Mouse (Mus musculus): ENCODE data around the gene Chst7. TPM values are rescaled to one million over a fixed set of nuclear protein-coding genes. Genes with fewer than 3 reads are reported as not detected.

Chst7 gene
- not detected in 2 replicates for polyA plus RNA-seq (2012; ENCODE audit: insufficient read depth, low replicate concordance)

DNA sequence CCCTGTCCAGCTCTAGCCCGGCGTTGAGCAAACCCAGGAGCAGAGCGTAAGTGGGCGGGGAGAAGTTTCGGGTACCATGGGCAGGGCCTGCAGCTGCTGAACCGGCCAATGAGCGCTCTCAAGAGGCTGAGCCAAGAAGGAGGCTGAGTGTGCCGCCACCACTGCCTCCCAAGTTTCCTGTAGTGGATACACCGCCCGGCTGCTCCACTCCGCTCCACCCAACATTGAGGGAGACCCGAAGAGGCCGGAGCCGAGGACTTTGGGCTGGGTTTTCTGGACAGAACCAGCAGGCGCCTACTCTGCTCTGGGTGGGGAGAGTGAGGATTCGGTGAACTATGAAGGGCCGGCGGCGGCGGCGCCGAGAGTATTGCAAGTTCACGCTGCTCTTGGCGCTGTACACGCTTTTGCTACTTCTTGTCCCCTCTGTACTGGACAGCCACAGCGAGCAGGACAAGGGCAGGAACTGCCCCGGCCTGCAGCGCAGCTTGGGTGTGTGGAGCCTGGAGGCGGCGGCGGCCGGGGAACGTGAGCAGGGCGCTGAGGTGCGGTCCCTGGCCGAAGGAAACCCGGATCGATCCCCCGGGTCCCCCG is at the start of gene Chst7:
Gene Chst7, plus strand, starts transcription at position 180 of the 591 bp plus-strand sequence.
- Histone ChIP-seq H3K36me3 (replicated peaks; ENCODE audit: low read length) (no peaks in the 10 kb centered on the region), H3K27me3 (replicated peaks) (peaks cover 58% of the 10 kb centered on the region), H3K4me1 (peaks cover 21% of the 10 kb centered on the region), H3K4me3 (replicated peaks) (peak within 1 kb of the TSS; percentile 87), H3K9me3 (peaks cover 22% of the 10 kb centered on the region)
- TF ChIP-seq GATA1 (IDR thresholded peaks at IDR 0.05; ENCODE audit: borderline replicate concordance, low read length) (no peak), FLI1 (IDR thresholded peaks at IDR 0.05; ENCODE audit: low read length) (no peak)

- Histone ChIP-seq H3K4me1 (no peaks in the 10 kb centered on the region), H3K9me3 (no peaks in the 10 kb centered on the region), H3K36me3 (replicated peaks; ENCODE audit: low read length) (no peaks in the 10 kb centered on the region), H3K4me3 (replicated peaks) (no peak overlapping the region), H3K27me3 (replicated peaks) (no peaks in the 10 kb centered on the region)
- no peak for TF ChIP-seq FLI1 (IDR thresholded peaks at IDR 0.05; ENCODE audit: low read length)
- TF ChIP-seq GATA1 (IDR thresholded peaks at IDR 0.05; ENCODE audit: borderline replicate concordance, low read length), result no peak
Observed at GRCm38 (mm10) chrX:20012211-20012610, 47.1 kb upstream of the Chst7 start.

DNA sequence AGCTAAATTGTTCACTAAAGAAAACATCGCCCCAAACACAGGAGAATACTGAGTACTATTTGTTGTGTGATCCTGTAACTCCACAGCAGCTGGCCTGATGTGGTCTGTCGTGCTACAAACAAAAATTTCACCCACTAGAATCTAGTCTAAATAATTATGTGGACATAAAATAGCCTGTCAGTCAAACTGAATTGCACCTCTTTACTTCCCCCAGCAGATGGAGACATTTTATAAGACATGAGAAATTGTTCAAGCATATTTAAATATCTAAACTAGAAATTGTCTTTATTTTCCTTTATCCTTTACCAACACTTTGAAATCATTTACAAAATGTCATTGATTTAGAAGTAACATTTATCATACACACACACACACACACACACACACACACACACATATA is 38.4 kb upstream of the Chst7 start:
- TF ChIP-seq GATA1 (IDR thresholded peaks at IDR 0.05; ENCODE audit: borderline replicate concordance, low read length), result no peak
- TF ChIP-seq FLI1 (IDR thresholded peaks at IDR 0.05; ENCODE audit: low read length), result no peak
- no peaks in the 10 kb centered on the region for H3K9me3 ChIP-seq
- no peak overlapping the region for H3K4me3 ChIP-seq (replicated peaks)
- H3K36me3 ChIP-seq (replicated peaks; ENCODE audit: low read length), result no peaks in the 10 kb centered on the region
- H3K4me1 ChIP-seq, result no peaks in the 10 kb centered on the region
- H3K27me3 ChIP-seq (replicated peaks), result peaks cover 5% of the 10 kb centered on the region

DNA sequence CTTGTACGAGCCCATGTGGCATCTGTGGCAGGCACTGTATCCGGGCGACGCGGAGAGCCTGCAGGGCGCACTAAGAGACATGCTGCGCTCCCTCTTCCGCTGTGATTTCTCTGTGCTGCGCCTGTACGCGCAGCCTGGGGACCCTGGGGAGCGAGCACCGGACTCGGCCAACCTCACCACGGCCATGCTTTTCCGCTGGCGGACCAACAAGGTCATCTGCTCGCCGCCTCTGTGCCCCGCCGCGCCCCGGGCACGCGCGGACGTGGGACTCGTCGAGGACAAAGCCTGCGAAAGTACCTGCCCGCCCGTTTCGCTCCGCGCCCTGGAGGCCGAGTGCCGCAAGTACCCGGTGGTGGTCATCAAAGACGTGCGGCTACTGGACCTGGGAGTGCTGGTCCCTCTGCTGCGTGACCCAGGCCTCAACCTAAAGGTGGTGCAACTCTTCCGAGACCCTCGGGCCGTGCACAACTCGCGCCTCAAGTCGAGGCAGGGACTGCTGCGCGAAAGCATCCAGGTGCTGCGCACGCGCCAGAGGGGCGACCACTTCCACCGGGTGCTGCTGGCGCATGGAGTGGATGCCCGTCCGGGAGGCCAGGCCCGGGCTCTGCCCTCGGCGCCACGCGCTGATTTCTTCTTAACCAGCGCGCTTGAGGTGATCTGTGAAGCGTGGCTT is 872 bp downstream of the Chst7 start:
- peak overlapping the region; percentile 87 for H3K4me3 ChIP-seq (replicated peaks)
- TF ChIP-seq GATA1 (IDR thresholded peaks at IDR 0.05; ENCODE audit: borderline replicate concordance, low read length) (no peak), FLI1 (IDR thresholded peaks at IDR 0.05; ENCODE audit: low read length) (no peak)
- H3K36me3 ChIP-seq (replicated peaks; ENCODE audit: low read length), result no peaks in the 10 kb centered on the region
- H3K4me1 ChIP-seq, result peaks cover 21% of the 10 kb centered on the region
- peaks cover 22% of the 10 kb centered on the region for H3K9me3 ChIP-seq
- H3K27me3 ChIP-seq (replicated peaks), result peaks cover 58% of the 10 kb centered on the region

DNA sequence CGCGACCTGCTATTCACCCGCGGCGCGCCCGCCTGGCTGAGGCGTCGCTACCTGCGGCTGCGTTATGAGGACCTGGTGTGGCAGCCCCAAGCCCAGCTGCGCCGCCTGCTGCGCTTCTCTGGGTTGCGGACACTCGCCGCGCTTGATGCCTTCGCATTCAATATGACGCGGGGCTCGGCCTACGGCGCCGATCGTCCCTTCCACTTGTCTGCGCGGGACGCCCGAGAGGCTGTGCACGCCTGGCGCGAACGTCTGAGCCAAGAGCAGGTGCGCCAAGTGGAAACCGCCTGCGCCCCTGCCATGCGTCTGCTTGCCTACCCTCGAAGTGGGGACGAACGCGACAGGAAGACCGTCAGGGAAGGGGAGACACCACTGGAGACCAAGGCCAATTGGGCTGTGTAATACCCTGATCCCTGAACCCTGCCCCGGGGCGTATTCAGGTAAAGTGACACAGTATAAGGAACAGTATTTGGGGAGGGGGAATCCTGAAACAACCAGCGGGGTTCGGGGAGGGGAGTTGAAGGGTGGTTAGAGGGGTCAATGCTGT is 1.5 kb downstream of the Chst7 start:
- no peaks in the 10 kb centered on the region for H3K36me3 ChIP-seq (replicated peaks; ENCODE audit: low read length)
- peaks cover 55% of the 10 kb centered on the region for H3K27me3 ChIP-seq (replicated peaks)
- TF ChIP-seq GATA1 (IDR thresholded peaks at IDR 0.05; ENCODE audit: borderline replicate concordance, low read length), result no peak
- no peak for TF ChIP-seq FLI1 (IDR thresholded peaks at IDR 0.05; ENCODE audit: low read length)
- peaks cover 21% of the 10 kb centered on the region for H3K4me1 ChIP-seq
- H3K9me3 ChIP-seq, result peaks cover 22% of the 10 kb centered on the region
- peak overlapping the region; percentile 87 for H3K4me3 ChIP-seq (replicated peaks)

DNA sequence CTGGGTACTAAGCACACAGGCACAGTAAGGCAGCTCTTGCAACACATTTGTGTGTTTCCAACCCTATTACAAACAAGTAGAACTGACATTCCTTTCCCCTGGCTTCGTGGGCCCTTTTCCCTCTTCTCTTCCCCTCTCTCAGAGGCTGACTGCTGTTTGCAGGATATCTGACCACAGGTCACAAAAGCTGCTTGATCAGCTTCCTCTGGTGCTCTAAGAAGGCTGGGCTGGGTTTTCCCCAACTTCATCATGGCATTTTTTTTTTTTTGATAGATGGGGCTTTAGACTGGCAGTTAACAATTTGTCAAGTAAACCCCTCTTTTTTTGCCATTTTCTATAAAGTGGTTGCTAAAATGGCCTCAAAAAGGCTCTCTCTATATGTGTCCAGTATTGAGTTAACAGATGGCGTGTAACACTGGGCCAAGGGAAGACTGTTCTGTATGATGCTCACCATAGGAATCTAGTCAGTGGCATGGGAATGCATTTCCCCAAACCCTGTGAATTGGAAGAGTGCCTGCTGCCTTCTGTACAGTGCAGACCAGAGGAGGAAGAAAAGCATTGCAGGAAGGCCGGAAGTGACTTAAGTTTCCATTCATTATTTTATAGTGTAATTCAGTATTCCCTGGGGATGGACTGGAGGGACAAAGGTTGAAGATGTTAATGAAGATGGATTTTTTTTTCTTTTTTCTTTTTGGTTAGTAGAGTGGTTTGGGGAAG is 2.6 kb downstream of the Chst7 start:
- no peak for TF ChIP-seq FLI1 (IDR thresholded peaks at IDR 0.05; ENCODE audit: low read length)
- TF ChIP-seq GATA1 (IDR thresholded peaks at IDR 0.05; ENCODE audit: borderline replicate concordance, low read length), result no peak

GRCm38 (mm10) chrX:20066636-20067035 is 7.3 kb downstream of the Chst7 start:
- Histone ChIP-seq H3K4me1 (no peaks in the 10 kb centered on the region), H3K27me3 (replicated peaks) (peaks cover 22% of the 10 kb centered on the region), H3K9me3 (no peaks in the 10 kb centered on the region), H3K36me3 (replicated peaks; ENCODE audit: low read length) (no peaks in the 10 kb centered on the region), H3K4me3 (replicated peaks) (no peak overlapping the region)
- no peak for TF ChIP-seq GATA1 (IDR thresholded peaks at IDR 0.05; ENCODE audit: borderline replicate concordance, low read length)
- no peak for TF ChIP-seq FLI1 (IDR thresholded peaks at IDR 0.05; ENCODE audit: low read length)

More for the DNA sequence above, 2.6 kb downstream of the Chst7 start:
- peaks cover 21% of the 10 kb centered on the region for H3K4me1 ChIP-seq
- no peaks in the 10 kb centered on the region for H3K36me3 ChIP-seq (replicated peaks; ENCODE audit: low read length)
- H3K27me3 ChIP-seq (replicated peaks), result peaks cover 52% of the 10 kb centered on the region
- H3K4me3 ChIP-seq (replicated peaks), result no peak overlapping the region
- H3K9me3 ChIP-seq, result peaks cover 22% of the 10 kb centered on the region

DNA sequence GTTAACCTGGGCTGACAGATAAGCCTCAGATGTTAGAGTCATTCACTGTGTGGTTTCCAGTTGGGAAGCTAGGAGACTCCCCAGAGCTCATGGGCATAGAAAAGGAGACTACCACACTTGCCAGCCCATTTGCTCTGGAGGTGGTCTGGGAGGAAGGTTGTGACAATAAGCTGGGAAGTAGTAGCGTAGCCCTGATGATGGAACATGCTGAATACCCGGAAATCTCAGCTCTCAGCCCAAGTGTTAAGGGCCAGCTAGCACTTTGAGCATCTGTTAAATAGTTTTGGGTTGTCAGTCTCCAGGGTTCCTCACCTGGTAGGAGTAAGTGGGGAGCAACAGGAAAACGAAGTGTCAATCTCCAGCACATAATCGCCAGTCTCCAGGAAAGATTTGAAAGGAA is 10.8 kb downstream of the Chst7 start:
- Histone ChIP-seq H3K9me3 (no peaks in the 10 kb centered on the region), H3K27me3 (replicated peaks) (peaks cover 13% of the 10 kb centered on the region), H3K36me3 (replicated peaks; ENCODE audit: low read length) (no peaks in the 10 kb centered on the region), H3K4me3 (replicated peaks) (no peak overlapping the region), H3K4me1 (no peaks in the 10 kb centered on the region)
- TF ChIP-seq GATA1 (IDR thresholded peaks at IDR 0.05; ENCODE audit: borderline replicate concordance, low read length) (no peak), FLI1 (IDR thresholded peaks at IDR 0.05; ENCODE audit: low read length) (no peak)

DNA sequence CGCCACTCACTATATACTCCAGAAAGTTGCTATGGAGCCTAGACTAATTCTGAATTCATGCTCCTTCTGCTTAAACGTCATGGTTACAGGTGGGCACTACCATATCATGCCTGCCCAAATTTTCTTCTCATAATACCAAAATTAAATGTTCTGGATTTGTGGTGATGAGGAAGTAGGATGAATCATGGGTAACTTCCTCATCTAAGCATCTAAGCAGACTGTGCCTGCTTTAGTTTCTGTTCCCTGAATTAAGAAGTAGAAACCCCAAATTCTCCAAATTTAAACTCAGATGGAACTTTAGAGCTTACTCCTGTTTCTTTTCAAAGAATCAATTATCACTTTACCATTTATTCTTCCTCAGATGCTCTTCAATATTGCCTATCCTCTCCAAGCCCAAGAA is 58.4 kb downstream of the Chst7 start:
- Histone ChIP-seq H3K36me3 (replicated peaks; ENCODE audit: low read length) (no peaks in the 10 kb centered on the region), H3K4me3 (replicated peaks) (no peak overlapping the region), H3K27me3 (replicated peaks) (no peaks in the 10 kb centered on the region), H3K4me1 (no peaks in the 10 kb centered on the region), H3K9me3 (no peaks in the 10 kb centered on the region)
- TF ChIP-seq FLI1 (IDR thresholded peaks at IDR 0.05; ENCODE audit: low read length), result no peak
- no peak for TF ChIP-seq GATA1 (IDR thresholded peaks at IDR 0.05; ENCODE audit: borderline replicate concordance, low read length)
